Mouse (Mus musculus) heart, postnatal 0 days (tissue): ENCODE results near the gene Cfap126. TPM values are rescaled to one million over a fixed set of nuclear protein-coding genes. Genes with fewer than 3 reads are reported as not detected.

Experiments used
- ATAC-seq: fragments of 200-750 bp; cut with Nextera tagmentation; 2 replicates; pipeline ENCODE4 v1.8.0; 2017; ENCODE audit warnings: low read depth, moderate number of reproducible peaks, moderate library complexity; ENCODE audit not compliant: insufficient read depth
- DNase-seq: peaks from one replicate; pipeline ENCODE4 v3.0.0-alpha.2; 2016; ENCODE audit warnings: low spot score
- H3K27ac ChIP-seq: fragments of 300-500 bp; sonication (generic); 2 replicates; pipeline ENCODE4 v1.5.1; 2014; ENCODE audit warnings: low read depth, mild to moderate bottlenecking
- H3K27me3 ChIP-seq: fragments of 300-500 bp; sonication (generic); 2 replicates; pipeline ENCODE4 v1.6.1; 2014; ENCODE audit warnings: low read length, mixed read lengths; ENCODE audit not compliant: control insufficient read depth, insufficient read depth
- H3K36me3 ChIP-seq: fragments of 300-500 bp; sonication (generic); replicated peaks from 2 replicates; pipeline ENCODE4 v1.6.1; 2014; ENCODE audit warnings: low read length, mixed read lengths; ENCODE audit not compliant: control insufficient read depth, insufficient read depth
- H3K4me1 ChIP-seq: fragments of 300-500 bp; sonication (generic); 2 replicates; pipeline ENCODE4 v1.6.1; 2014; ENCODE audit warnings: antibody characterized with exemption; ENCODE audit not compliant: control insufficient read depth, insufficient read depth
- H3K4me2 ChIP-seq: fragments of 300-500 bp; sonication (generic); 2 replicates; pipeline ENCODE4 v1.6.1; 2014; ENCODE audit warnings: low read depth, mild to moderate bottlenecking, low read length, moderate library complexity
- H3K4me3 ChIP-seq: fragments of 300-500 bp; sonication (generic); 2 replicates; pipeline ENCODE4 v1.5.1; 2014; ENCODE audit warnings: low read depth, low read length
- H3K9ac ChIP-seq: fragments of 300-500 bp; sonication (generic); replicated peaks from 2 replicates; pipeline ENCODE4 v1.6.1; 2014; ENCODE audit warnings: low read depth, low read length, mixed read lengths
- H3K9me3 ChIP-seq: fragments of 300-500 bp; sonication (generic); replicated peaks from 2 replicates; pipeline ENCODE4 v1.6.1; 2016; ENCODE audit warnings: low read length; ENCODE audit not compliant: control insufficient read depth
- CTCF ChIP-seq: IDR thresholded peaks from 2 replicates; pipeline ENCODE4 v1.5.1; 2016; ENCODE audit warnings: antibody characterized with exemption, control low read depth, low read depth
- EP300 ChIP-seq: IDR thresholded peaks from 2 replicates; pipeline ENCODE4 v1.6.1; 2016; ENCODE audit warnings: antibody characterized with exemption, low read depth
- WGBS: fragments of 180-500 bp; shearing (Covaris S2); extraction: QIAGEN DNeasy Blood & Tissue Kit; methylation state at CpG from one replicate; pipeline ENCODE4 v1.1.7; 2014; 5-methylcytosine and 5-hydroxymethylcytosine counted together
- polyA plus RNA-seq: library from polyadenylated mRNA; unstranded; fragments of >200 nt; fragmentation: Nextera tagmentation; extraction: Ambion mirVana; gene quantifications from 2 replicates; pipeline ENCODE4 v1.2.1, GENCODE M21; 2015
- total RNA-seq: library from RNA; depleted of rRNA; stranded (reverse); fragments of >200 nt; gene quantifications from 2 replicates; pipeline ENCODE4 v1.2.3, GENCODE M21; 2014; ENCODE audit warnings: low replicate concordance

Gene Cfap126
- total and polyA plus RNA-seq, 2 experiments from 2014 or later: 2.2 to 3.7 TPM

GRCm38 (mm10) chr1:171102547-171103177 is 11.1 kb upstream of the Cfap126 start:
- H3K27me3 ChIP-seq: no peaks in the 10 kb centered on the region
- ATAC-seq (peak; percentile 88), DNase-seq (peak; percentile 71)
- H3K9ac ChIP-seq: peak overlapping the region; percentile 57
- no peaks in the 10 kb centered on the region for H3K36me3 ChIP-seq
- TF ChIP-seq CTCF (no peak), EP300 (0 out of 2 replicates have a peak, but pooled peaks have one; percentile 15)
- H3K9me3 ChIP-seq: no peaks in the 10 kb centered on the region
- peak overlapping the region; percentile 79 for H3K4me2 ChIP-seq
- H3K4me1 ChIP-seq: no peaks in the 10 kb centered on the region
- peak overlapping the region; percentile 72 for H3K4me3 ChIP-seq
- H3K27ac ChIP-seq: peak overlapping the region; percentile 70
- WGBS: under 1% methylated on average over 35 of the region's 35 CpGs

GRCm38 (mm10) chr1:171103179-171103840 is 10.4 kb upstream of the Cfap126 start:
- peak overlapping the region; percentile 79 for H3K4me2 ChIP-seq
- no peaks in the 10 kb centered on the region for H3K27me3 ChIP-seq
- no peaks in the 10 kb centered on the region for H3K4me1 ChIP-seq
- ATAC-seq: no peak
- no peak for TF ChIP-seq EP300
- no peak for TF ChIP-seq CTCF
- H3K27ac ChIP-seq: no peak overlapping the region; the same call in 1 of the 2 replicates
- H3K36me3 ChIP-seq: no peaks in the 10 kb centered on the region
- H3K9me3 ChIP-seq: no peaks in the 10 kb centered on the region
- H3K9ac ChIP-seq: no peak overlapping the region
- WGBS: 14% methylated on average over 10 of the region's 10 CpGs
- no peak for DNase-seq
- peak overlapping the region; percentile 72 for H3K4me3 ChIP-seq

GRCm38 (mm10) chr1:171105226-171105625 is 8.5 kb upstream of the Cfap126 start:
- Histone ChIP-seq H3K36me3 (no peaks in the 10 kb centered on the region), H3K4me1 (no peaks in the 10 kb centered on the region), H3K27me3 (no peaks in the 10 kb centered on the region), H3K4me3 (no peak overlapping the region), H3K9ac (no peak overlapping the region), H3K9me3 (no peaks in the 10 kb centered on the region), H3K4me2 (no peak overlapping the region), H3K27ac (no peak overlapping the region)
- DNase-seq (no peak), ATAC-seq (no peak)
- TF ChIP-seq EP300 (no peak), CTCF (no peak)
- WGBS: 78% methylated on average over 6 of the region's 6 CpGs

- H3K27ac ChIP-seq: no peak overlapping the region
- H3K9me3 ChIP-seq: no peaks in the 10 kb centered on the region
- no peaks in the 10 kb centered on the region for H3K36me3 ChIP-seq
- no peak for TF ChIP-seq CTCF
- no peak for TF ChIP-seq EP300
- H3K4me2 ChIP-seq: no peak overlapping the region
- ATAC-seq: no peak
- no peak overlapping the region for H3K4me3 ChIP-seq
- H3K27me3 ChIP-seq: no peaks in the 10 kb centered on the region
- DNase-seq: no peak
- H3K4me1 ChIP-seq: peaks cover 6% of the 10 kb centered on the region; the same call in 1 of the 2 replicates
- 45% methylated on average over 9 of the region's 9 CpGs for WGBS
- H3K9ac ChIP-seq: no peak overlapping the region
Observed at GRCm38 (mm10) chr1:171109620-171110019, 4.1 kb upstream of the Cfap126 start.

GRCm38 (mm10) chr1:171110659-171111019 is 3.1 kb upstream of the Cfap126 start:
- DNase-seq: no peak
- H3K4me2 ChIP-seq: peak overlapping the region; percentile 53

More at GRCm38 (mm10) chr1:171110659-171111019, 3.1 kb upstream of the Cfap126 start:
- Histone ChIP-seq H3K4me1 (peaks cover 6% of the 10 kb centered on the region; the same call in 1 of the 2 replicates), H3K9ac (no peak overlapping the region; the same call in 1 of the 2 replicates), H3K4me3 (peak overlapping the region; percentile 64), H3K9me3 (no peaks in the 10 kb centered on the region), H3K27me3 (no peaks in the 10 kb centered on the region), H3K36me3 (no peaks in the 10 kb centered on the region), H3K27ac (peak overlapping the region; percentile 78)
- TF ChIP-seq EP300 (no peak), CTCF (no peak)
- 15% methylated on average over 15 of the region's 15 CpGs for WGBS
- no peak for ATAC-seq
